Comparison of ENCODE assay signal across 13 mouse cellular contexts in genomic region chr3:52501614-52502013, GRCm38 (mm10).
"Had no signal": no experiment of that assay in that cellular context is flagged by ENCODE, and none has a peak within 500 bp of the region (broad histone marks: within the 10 kb centered on the region; RNA-seq: fewer than 3 reads in every experiment).

No protein-coding gene starts in this region.

- DNase-seq: liver, embryonic 13.5 days; retina, postnatal 1 day; right cerebral cortex, postnatal 4 days; spleen, adult 18-20 months; thymus, adult 18-20 months; thymus, postnatal 25 days had no signal

- H3K9me3 ChIP-seq: kidney, embryonic 15.5 days; limb, embryonic 12.5 days; liver, embryonic 13.5 days; lung, embryonic 15.5 days; midbrain, embryonic 12.5 days; neural tube, embryonic 13.5 days had no signal

- H3K4me1 ChIP-seq: limb, embryonic 12.5 days; liver, embryonic 13.5 days; lung, embryonic 15.5 days; midbrain, embryonic 12.5 days; neural tube, embryonic 13.5 days had no signal

- ATAC-seq: midbrain, embryonic 16.5 days had no signal

- H3K4me3 ChIP-seq: kidney, embryonic 15.5 days; limb, embryonic 12.5 days; liver, embryonic 13.5 days; lung, embryonic 15.5 days; midbrain, embryonic 12.5 days; neural tube, embryonic 13.5 days had no signal

- H3K27ac ChIP-seq: kidney, embryonic 15.5 days; limb, embryonic 12.5 days; lung, embryonic 15.5 days; macrophage; midbrain, embryonic 12.5 days; neural tube, embryonic 13.5 days had no signal

- H3K9ac ChIP-seq: kidney, embryonic 15.5 days; limb, embryonic 12.5 days; liver, embryonic 13.5 days; lung, embryonic 15.5 days; midbrain, embryonic 12.5 days; neural tube, embryonic 13.5 days had no signal

- H3K36me3 ChIP-seq: kidney, embryonic 15.5 days; limb, embryonic 12.5 days; liver, embryonic 13.5 days; lung, embryonic 15.5 days; midbrain, embryonic 12.5 days; neural tube, embryonic 13.5 days had no signal

- H3K4me2 ChIP-seq: kidney, embryonic 15.5 days; limb, embryonic 12.5 days; liver, embryonic 13.5 days; lung, embryonic 15.5 days; midbrain, embryonic 12.5 days; neural tube, embryonic 13.5 days had no signal

- H3K27me3 ChIP-seq: kidney, embryonic 15.5 days; limb, embryonic 12.5 days; liver, embryonic 13.5 days; lung, embryonic 15.5 days; midbrain, embryonic 12.5 days; neural tube, embryonic 13.5 days had no signal
